Mouse (Mus musculus): ENCODE results near the gene Pex11a. TPM values are rescaled to one million over a fixed set of nuclear protein-coding genes. Genes with fewer than 3 reads are reported as not detected.

The Pex11a gene
- total RNA-seq, 2 experiments from 2014 or later, result 5.4 to 6.0 TPM

- peak; percentile 48 for ATAC-seq (replicated peaks; ENCODE audit: low FRiP score, low TSS enrichment, poor library complexity, severe bottlenecking)
Observed at GRCm38 (mm10) chr7:79742277-79742658, 663 bp downstream of the Pex11a start.

- no peak for ATAC-seq (replicated peaks; ENCODE audit: low FRiP score, low TSS enrichment, poor library complexity, severe bottlenecking)
Observed at GRCm38 (mm10) chr7:79740279-79740678, 2.7 kb downstream of the Pex11a start.

GRCm38 (mm10) chr7:79738913-79739312, 4.0 kb downstream of the Pex11a start:
- no peak for ATAC-seq (replicated peaks; ENCODE audit: low FRiP score, low TSS enrichment, poor library complexity, severe bottlenecking)

- no peak for ATAC-seq (replicated peaks; ENCODE audit: low FRiP score, low TSS enrichment, poor library complexity, severe bottlenecking)
Observed at GRCm38 (mm10) chr7:79736511-79736910, 6.4 kb downstream of the Pex11a start.

- no peak for ATAC-seq (replicated peaks; ENCODE audit: low FRiP score, low TSS enrichment, poor library complexity, severe bottlenecking)
Observed at GRCm38 (mm10) chr7:79734563-79734962, 8.4 kb downstream of the Pex11a start.

DNA sequence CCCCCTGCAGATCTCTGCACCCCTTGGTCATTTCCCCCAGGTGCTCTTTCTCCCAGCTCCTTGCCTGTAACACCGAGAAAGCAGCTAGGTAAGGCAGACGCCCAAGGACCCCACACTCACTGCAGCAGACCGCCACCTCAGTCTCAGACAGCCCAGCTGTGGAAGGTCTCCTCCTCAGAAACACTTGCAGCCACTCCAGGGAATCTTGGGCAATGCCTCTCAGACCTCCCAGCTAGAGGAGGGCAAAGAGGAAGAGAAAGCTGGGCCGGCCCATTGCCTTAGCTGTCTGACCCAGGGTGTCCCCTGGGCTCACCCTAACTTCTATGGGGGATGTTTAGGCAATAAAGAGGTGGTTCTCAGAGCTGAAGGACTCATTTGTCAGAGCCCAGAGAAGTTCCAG, 10.3 kb downstream of the Pex11a start, which contains the start of gene Plin1:
Gene Plin1 (minus strand): TSS at position 282 of the 400 bp plus-strand sequence.
- ATAC-seq (replicated peaks; ENCODE audit: low FRiP score, low TSS enrichment, poor library complexity, severe bottlenecking), result no peak

DNA sequence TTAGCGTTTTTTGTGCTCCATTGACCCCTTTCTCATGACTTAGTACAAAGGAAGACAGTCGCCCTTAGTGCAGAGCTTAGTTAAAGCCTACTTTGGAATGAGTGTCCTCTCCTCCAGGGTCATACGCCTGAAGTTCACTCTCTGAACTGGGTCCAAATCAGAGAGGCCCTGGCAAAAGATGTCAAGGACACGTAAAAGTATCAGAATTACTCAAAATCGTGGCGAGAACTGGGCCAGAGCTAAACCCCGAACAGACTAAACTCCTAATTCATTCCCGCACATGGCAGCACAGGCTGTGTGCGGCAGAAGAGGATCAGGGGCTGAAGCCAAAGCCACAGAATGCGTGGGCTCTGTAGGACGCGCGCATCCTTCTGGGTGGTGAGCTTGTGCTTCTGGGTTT, 11.5 kb downstream of the Pex11a start:
- no peak for ATAC-seq (replicated peaks; ENCODE audit: low FRiP score, low TSS enrichment, poor library complexity, severe bottlenecking)

DNA sequence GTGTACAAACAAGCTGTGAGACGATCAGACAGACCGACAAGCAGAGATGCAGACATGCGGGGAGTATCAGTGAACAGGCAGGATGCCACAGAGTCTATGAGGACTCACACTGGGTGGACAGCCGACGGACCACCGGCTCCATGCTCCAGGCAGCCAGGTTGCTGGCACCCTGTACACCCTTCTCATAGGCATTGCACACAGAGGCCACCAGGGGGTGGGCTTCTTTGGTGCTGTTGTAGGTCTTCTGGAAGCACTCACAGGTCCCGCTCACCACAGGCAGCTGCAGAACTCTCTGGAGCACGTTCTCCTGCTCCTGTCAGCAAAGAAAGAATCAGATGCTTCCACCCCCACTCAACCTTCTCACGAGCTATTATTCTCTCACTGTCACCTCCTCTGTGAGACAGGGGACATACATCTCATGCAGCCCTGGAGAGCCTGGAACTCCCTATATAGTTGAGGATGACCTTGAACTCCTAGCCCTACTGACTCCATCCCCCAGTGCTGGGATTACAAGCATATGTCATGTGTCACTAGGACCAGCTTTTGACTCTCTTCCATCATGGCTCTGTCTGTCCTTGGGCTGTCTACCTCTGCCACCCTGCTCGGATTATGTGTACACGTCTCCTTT, 13.1 kb downstream of the Pex11a start:
- peak; percentile 56; the same call in 1 of the 2 replicates for ATAC-seq (replicated peaks; ENCODE audit: low FRiP score, low TSS enrichment, poor library complexity, severe bottlenecking)

DNA sequence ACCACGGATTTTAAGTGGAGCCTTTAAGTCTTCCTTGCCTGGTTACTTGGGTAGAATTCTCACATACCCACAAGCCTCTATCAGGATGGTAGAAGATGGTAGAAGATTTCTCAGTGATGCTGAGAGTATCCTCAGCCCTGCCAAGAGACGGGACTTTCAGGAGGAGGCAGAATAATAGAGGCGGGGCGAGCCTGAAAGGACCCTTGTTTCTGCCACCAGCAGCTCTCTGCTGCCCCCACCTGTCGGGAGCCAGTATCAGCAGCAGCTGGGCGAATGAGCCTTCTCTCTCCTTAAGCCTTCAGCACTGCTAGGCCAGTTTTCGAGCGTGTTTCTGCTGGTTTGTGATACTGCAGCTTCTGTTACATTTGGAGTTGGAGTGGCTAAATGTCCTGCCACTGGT, 13.8 kb downstream of the Pex11a start:
- ATAC-seq (replicated peaks; ENCODE audit: low FRiP score, low TSS enrichment, poor library complexity, severe bottlenecking), result peak; percentile 53

DNA sequence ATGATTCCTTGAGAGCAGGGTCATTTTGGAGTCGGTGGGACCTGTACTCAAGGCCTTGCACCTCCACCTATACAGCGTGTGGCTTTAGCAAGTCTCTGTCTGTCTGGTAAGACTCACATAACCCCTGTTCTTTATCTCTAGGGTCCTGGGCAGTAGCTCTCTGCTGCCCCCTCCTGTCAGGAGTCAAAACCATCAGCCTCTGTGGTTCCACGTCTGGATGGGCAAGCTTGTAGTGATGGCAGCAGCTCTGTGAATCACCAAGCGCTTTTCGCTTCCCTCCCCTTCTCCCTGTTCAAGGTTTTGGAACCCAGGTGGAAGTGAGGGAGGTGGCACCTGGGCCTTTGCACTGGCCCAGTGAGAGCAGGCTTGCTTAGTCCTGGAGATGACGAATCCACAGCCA, 14.7 kb downstream of the Pex11a start:
- ATAC-seq (replicated peaks; ENCODE audit: low FRiP score, low TSS enrichment, poor library complexity, severe bottlenecking), result peak; percentile 82

DNA sequence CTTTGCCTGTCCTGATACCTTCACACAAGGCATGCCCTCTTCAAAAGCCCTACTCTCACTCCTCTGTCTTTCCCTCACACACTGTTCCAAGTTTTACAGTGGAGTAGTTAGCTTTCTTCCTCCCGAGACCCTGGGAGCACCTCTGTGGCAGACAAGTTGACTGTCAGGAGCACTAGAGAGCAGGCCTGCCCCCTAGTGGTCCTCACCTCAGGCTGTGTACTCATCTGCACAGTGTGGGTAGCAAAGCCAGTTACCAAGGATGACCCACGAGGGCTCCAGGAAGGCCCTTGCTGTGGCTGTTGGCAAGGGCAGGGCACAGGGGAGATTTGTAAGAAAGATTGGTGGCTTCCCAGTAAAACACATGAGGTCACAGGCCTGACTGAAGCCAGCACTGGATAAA, 15.8 kb downstream of the Pex11a start:
- ATAC-seq (replicated peaks; ENCODE audit: low FRiP score, low TSS enrichment, poor library complexity, severe bottlenecking), result peak; percentile 60

DNA sequence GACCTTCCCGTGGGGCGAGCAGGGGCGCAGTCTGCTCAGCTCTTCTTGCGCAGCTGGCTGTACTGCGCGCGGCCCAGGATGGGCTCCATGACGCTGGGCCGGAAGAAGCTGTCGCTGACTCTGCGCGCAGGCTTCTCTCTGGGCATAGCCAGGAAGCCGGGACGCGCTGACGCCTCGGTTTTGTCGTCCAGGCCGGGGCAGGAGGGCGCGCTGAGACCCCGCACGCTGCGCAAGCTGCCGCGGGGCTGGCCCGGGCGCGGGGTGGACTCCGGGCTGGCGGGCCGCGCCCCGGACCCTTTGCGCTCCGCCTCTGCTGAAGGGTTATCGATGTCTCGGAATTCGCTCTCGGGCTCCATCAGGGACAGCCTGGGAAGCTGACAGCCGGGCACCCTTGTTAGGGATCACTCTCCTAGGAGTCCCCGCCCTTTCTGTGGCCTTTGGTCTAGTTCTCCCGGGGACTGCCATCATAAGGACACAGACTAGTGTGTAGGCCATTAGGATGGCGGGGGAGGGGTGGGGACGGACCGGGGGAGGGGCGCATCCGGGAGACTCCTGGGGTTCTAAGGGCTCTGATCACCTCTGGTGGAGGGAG, 21.4 kb downstream of the Pex11a start:
- ATAC-seq (replicated peaks; ENCODE audit: low FRiP score, low TSS enrichment, poor library complexity, severe bottlenecking), result no peak

- ATAC-seq (replicated peaks; ENCODE audit: low FRiP score, low TSS enrichment, poor library complexity, severe bottlenecking), result peak; percentile 71
Observed at GRCm38 (mm10) chr7:79715187-79715981, 27.5 kb downstream of the Pex11a start, which contains the start of gene Kif7. Gene Kif7, minus strand, starts transcription at chr7:79715720.

- no peak for ATAC-seq (replicated peaks; ENCODE audit: low FRiP score, low TSS enrichment, poor library complexity, severe bottlenecking)
Observed at GRCm38 (mm10) chr7:79710831-79711230, 32.1 kb downstream of the Pex11a start.

GRCm38 (mm10) chr7:79710130-79710607, 32.8 kb downstream of the Pex11a start:
- no peak for ATAC-seq (replicated peaks; ENCODE audit: low FRiP score, low TSS enrichment, poor library complexity, severe bottlenecking)

- no peak for ATAC-seq (replicated peaks; ENCODE audit: low FRiP score, low TSS enrichment, poor library complexity, severe bottlenecking)
Observed at GRCm38 (mm10) chr7:79705210-79705609, 37.7 kb downstream of the Pex11a start.

DNA sequence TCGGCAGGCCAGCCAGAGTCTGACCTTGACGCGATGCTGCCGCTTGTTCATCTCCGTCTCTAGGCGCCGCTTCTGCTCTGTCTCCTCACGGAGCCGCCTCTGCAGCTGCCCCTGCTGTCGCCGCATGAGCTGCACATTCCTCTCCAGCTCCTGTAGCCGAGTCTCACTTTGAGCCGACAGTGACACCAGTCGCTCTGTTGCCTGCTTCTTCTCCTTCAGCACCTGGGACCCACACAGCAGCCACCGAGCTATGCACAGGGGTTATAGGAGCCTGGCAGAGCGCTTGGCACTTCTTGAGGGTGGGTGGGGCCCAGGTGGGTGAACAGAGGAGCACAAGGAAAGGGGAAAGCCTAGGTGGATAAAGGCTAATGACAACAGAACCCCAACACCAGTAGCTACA, 40.2 kb downstream of the Pex11a start:
- ATAC-seq (replicated peaks; ENCODE audit: low FRiP score, low TSS enrichment, poor library complexity, severe bottlenecking), result no peak

DNA sequence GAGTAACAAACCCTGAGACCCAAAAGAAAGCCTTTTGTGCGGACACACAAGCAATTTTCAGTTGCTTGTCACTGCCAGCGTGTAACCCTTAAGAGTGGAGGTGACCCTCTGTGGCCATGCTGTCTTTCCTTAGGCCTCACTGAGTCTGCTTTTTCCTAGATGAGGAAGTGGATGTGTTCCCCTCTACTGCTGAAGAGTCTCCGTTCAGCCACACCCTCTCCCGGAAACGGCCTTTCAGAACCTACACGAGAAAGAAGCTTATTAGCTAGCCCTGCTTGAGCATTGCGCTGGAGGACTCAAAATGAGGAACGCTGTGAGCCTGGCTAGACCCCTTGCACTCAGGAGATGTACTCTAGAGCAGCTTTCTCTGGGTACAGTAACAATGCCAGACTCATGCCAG, 46.4 kb downstream of the Pex11a start:
- no peak for ATAC-seq (replicated peaks; ENCODE audit: low FRiP score, low TSS enrichment, poor library complexity, severe bottlenecking)

Data from megakaryocyte-erythroid progenitor cell, adult 5-6 weeks (primary cell).